Mouse (Mus musculus): ENCODE measurements at regions not wholly inside any gene's neighbourhood (a gene's known extent, or its start where the extent isn't known, plus 50 kb on each side); places are given as distances from the start of the nearest gene placed in this dataset.

GRCm38 (mm10) chr7:117918206-117918995, 197.6 kb downstream of the Rps15a start:
- no peak for TF ChIP-seq CTCF (IDR thresholded peaks at IDR 0.05; ENCODE audit: borderline replicate concordance, insufficient read depth, low read depth, low read length)
- TF ChIP-seq POLR2A (IDR thresholded peaks at IDR 0.05; ENCODE audit: borderline replicate concordance, insufficient read depth, low read length): no peak
